In genomic region chr9:94567722-94568314, GRCm38 (mm10) we compare ENCODE assay signal across 19 mouse cellular contexts. TPM values are rescaled to one million over a fixed set of nuclear protein-coding genes. Genes with fewer than 3 reads are reported as not detected.
DNase-seq lines count a peak whose midpoint lies in the region; ATAC-seq lines count a peak whose summit lies in the region.
"Had no signal": no experiment of that assay in that cellular context is flagged by ENCODE, and none has a peak within 500 bp of the region (broad histone marks: within the 10 kb centered on the region; RNA-seq: fewer than 3 reads in every experiment).

No protein-coding gene starts in this region.

- no peaks in the 10 kb centered on the region for H3K9me3 ChIP-seq in intestine, embryonic 16.5 days (ENCODE audit: control insufficient read depth, low read length)
- H3K9me3 ChIP-seq in intestine, embryonic 15.5 days: no peaks in the 10 kb centered on the region
- no peaks in the 10 kb centered on the region for H3K9me3 ChIP-seq in embryonic facial prominence, embryonic 15.5 days (replicated peaks)
- H3K9me3 ChIP-seq in heart, embryonic 12.5 days (replicated peaks): no peaks in the 10 kb centered on the region
- H3K9me3 ChIP-seq: forebrain, embryonic 12.5 days; heart, embryonic 13.5 days; hindbrain, embryonic 13.5 days had no signal

- H3K4me2 ChIP-seq in intestine, embryonic 16.5 days (ENCODE audit: low read depth, low read length): no peak overlapping the region
- no peak overlapping the region for H3K4me2 ChIP-seq in intestine, embryonic 15.5 days (replicated peaks)
- H3K4me2 ChIP-seq in embryonic facial prominence, embryonic 15.5 days (replicated peaks): no peak overlapping the region
- no peak overlapping the region for H3K4me2 ChIP-seq in heart, embryonic 12.5 days
- H3K4me2 ChIP-seq: forebrain, embryonic 12.5 days; heart, embryonic 13.5 days; hindbrain, embryonic 13.5 days had no signal

- no peak for ATAC-seq in intestine, embryonic 16.5 days
- ATAC-seq in intestine, embryonic 15.5 days: no peak
- peak; percentile 67 for ATAC-seq in embryonic facial prominence, embryonic 15.5 days (ENCODE audit: insufficient number of reproducible peaks, low FRiP score, low TSS enrichment, low read depth)
- no peak for ATAC-seq in heart, embryonic 12.5 days (ENCODE audit: insufficient number of reproducible peaks, low FRiP score)
- ATAC-seq: forebrain, postnatal 0 days; hindbrain, postnatal 0 days had no signal

- H3K27ac ChIP-seq in intestine, embryonic 16.5 days (ENCODE audit: low read length): 0 out of 2 replicates have a peak overlapping the region, but pooled peaks have one; percentile 1
- H3K27ac ChIP-seq in intestine, embryonic 15.5 days: no peak overlapping the region
- H3K27ac ChIP-seq in embryonic facial prominence, embryonic 15.5 days (replicated peaks): no peak overlapping the region
- H3K27ac ChIP-seq in heart, embryonic 12.5 days (ENCODE audit: poor library complexity, severe bottlenecking): no peak overlapping the region
- H3K27ac ChIP-seq: forebrain, embryonic 12.5 days; heart, embryonic 13.5 days; hindbrain, embryonic 13.5 days; hindbrain, postnatal 0 days had no signal

- WGBS in intestine, embryonic 16.5 days: 71% methylated on average over 5 of the region's 5 CpGs
- 72% methylated on average over 5 of the region's 5 CpGs for WGBS in intestine, embryonic 15.5 days
- 80% methylated on average over 5 of the region's 5 CpGs for WGBS in embryonic facial prominence, embryonic 15.5 days
- WGBS in heart, embryonic 12.5 days: 77% methylated on average over 5 of the region's 5 CpGs

- H3K9ac ChIP-seq in intestine, embryonic 16.5 days (ENCODE audit: low read depth, low read length): no peak overlapping the region
- H3K9ac ChIP-seq in intestine, embryonic 15.5 days: no peak overlapping the region
- no peak overlapping the region for H3K9ac ChIP-seq in embryonic facial prominence, embryonic 15.5 days
- no peak overlapping the region for H3K9ac ChIP-seq in heart, embryonic 12.5 days
- H3K9ac ChIP-seq: forebrain, embryonic 12.5 days; forebrain, postnatal 0 days; heart, embryonic 13.5 days; hindbrain, embryonic 13.5 days had no signal

- no peaks in the 10 kb centered on the region for H3K4me1 ChIP-seq in intestine, embryonic 16.5 days (ENCODE audit: control insufficient read depth, insufficient read depth, low read length)
- H3K4me1 ChIP-seq in intestine, embryonic 15.5 days (replicated peaks): no peaks in the 10 kb centered on the region
- no peaks in the 10 kb centered on the region for H3K4me1 ChIP-seq in embryonic facial prominence, embryonic 15.5 days
- no peaks in the 10 kb centered on the region for H3K4me1 ChIP-seq in heart, embryonic 12.5 days (replicated peaks)
- H3K4me1 ChIP-seq: forebrain, embryonic 12.5 days; hindbrain, embryonic 13.5 days had no signal

- H3K4me3 ChIP-seq in intestine, embryonic 16.5 days (ENCODE audit: low read length): no peak overlapping the region
- H3K4me3 ChIP-seq in intestine, embryonic 15.5 days (replicated peaks): no peak overlapping the region
- no peak overlapping the region for H3K4me3 ChIP-seq in embryonic facial prominence, embryonic 15.5 days (replicated peaks)
- H3K4me3 ChIP-seq in heart, embryonic 12.5 days: no peak overlapping the region
- H3K4me3 ChIP-seq: forebrain, embryonic 12.5 days; heart, embryonic 13.5 days; hindbrain, embryonic 13.5 days had no signal

- DNase-seq in embryo, embryonic 10.5 days (ENCODE audit: low spot score): peak; percentile 4
- no peak for DNase-seq in embryo, embryonic 11 days
- peak; percentile 11 for DNase-seq in 3134 (ENCODE audit: extremely low read depth, insufficient read length, low spot score)
- DNase-seq in heart, adult 11 months: no peak
- DNase-seq: adrenal gland, adult 8-10 months; adrenal gland, postnatal 36 days; cerebellum, adult 2 months; cerebellum, postnatal 10 days; forebrain, postnatal 0 days; gastrocnemius, postnatal 14 days; heart, postnatal 36 days had no signal

- no peaks in the 10 kb centered on the region for H3K36me3 ChIP-seq in intestine, embryonic 16.5 days (ENCODE audit: control insufficient read depth, insufficient read depth, low read length)
- H3K36me3 ChIP-seq in intestine, embryonic 15.5 days: no peaks in the 10 kb centered on the region
- H3K36me3 ChIP-seq in embryonic facial prominence, embryonic 15.5 days: no peaks in the 10 kb centered on the region
- no peaks in the 10 kb centered on the region for H3K36me3 ChIP-seq in heart, embryonic 12.5 days
- H3K36me3 ChIP-seq: forebrain, embryonic 12.5 days; heart, embryonic 13.5 days; hindbrain, embryonic 13.5 days had no signal

- H3K27me3 ChIP-seq in intestine, embryonic 16.5 days (replicated peaks; ENCODE audit: control insufficient read depth, insufficient read depth, low read length): no peaks in the 10 kb centered on the region
- no peaks in the 10 kb centered on the region for H3K27me3 ChIP-seq in intestine, embryonic 15.5 days (replicated peaks)
- H3K27me3 ChIP-seq in embryonic facial prominence, embryonic 15.5 days: no peaks in the 10 kb centered on the region
- H3K27me3 ChIP-seq in heart, embryonic 12.5 days (replicated peaks): no peaks in the 10 kb centered on the region
- H3K27me3 ChIP-seq: forebrain, embryonic 12.5 days; heart, embryonic 13.5 days; hindbrain, embryonic 13.5 days had no signal

RNA-seq across cellular contexts. Expression of gene 1190002N15Rik, which starts 29.9 kb away (rescaled TPM):
- 3.2 and 3.5 TPM in 2 replicates for polyA plus RNA-seq in intestine, embryonic 16.5 days (2015; fragmentation: Nextera tagmentation; extraction: Ambion mirVana)
- polyA plus RNA-seq in intestine, embryonic 15.5 days (2015; fragmentation: Nextera tagmentation; extraction: Ambion mirVana): 12.8 and 17.8 TPM in 2 replicates
- polyA plus RNA-seq in embryonic facial prominence, embryonic 15.5 days (2015; fragmentation: Nextera tagmentation; extraction: Ambion mirVana): 24.0 and 31.6 TPM in 2 replicates
- polyA plus RNA-seq in heart, embryonic 12.5 days (2016; fragmentation: Nextera tagmentation; extraction: Ambion mirVana): 62.6 and 63.3 TPM in 2 replicates

Comparison
In these comparisons a context has a peak if more than half of its experiments do, and no peak if none do; other contexts are left out.
1. DNase-seq: peak in embryo, embryonic 10.5 days (single experiment) and 3134 (single experiment); none in embryo, embryonic 11 days (single experiment) and heart, adult 11 months (single experiment).